Mouse (Mus musculus) neural tube, embryonic 14.5 days (tissue): Measurements from ENCODE around the gene Kmt2e. TPM values are rescaled to one million over a fixed set of nuclear protein-coding genes. Genes with fewer than 3 reads are reported as not detected.

Source experiments
- ATAC-seq: fragments of 200-750 bp; cut with Nextera tagmentation; 2 replicates; pipeline ENCODE4 v1.8.0; 2017; ENCODE audit warnings: low read depth, mild to moderate bottlenecking, moderate TSS enrichment, moderate library complexity
- H3K27ac ChIP-seq: fragments of 300-500 bp; sonication (generic); 2 replicates; pipeline ENCODE4 v1.5.1; 2014; ENCODE audit warnings: low read depth, mild to moderate bottlenecking, control low read depth, low read length, moderate library complexity, mixed read lengths
- H3K27me3 ChIP-seq: fragments of 300-500 bp; sonication (generic); 2 replicates; pipeline ENCODE4 v1.6.1; 2014; ENCODE audit warnings: low read length; ENCODE audit not compliant: control insufficient read depth, insufficient read depth
- H3K36me3 ChIP-seq: fragments of 300-500 bp; sonication (generic); 2 replicates; pipeline ENCODE4 v1.6.1; 2014; ENCODE audit warnings: low read length, mixed read lengths; ENCODE audit not compliant: control insufficient read depth, insufficient read depth
- H3K4me1 ChIP-seq: fragments of 300-500 bp; sonication (generic); 2 replicates; pipeline ENCODE4 v1.6.1; 2014; ENCODE audit warnings: low read length; ENCODE audit not compliant: control insufficient read depth, insufficient read depth
- H3K4me2 ChIP-seq: fragments of 300-500 bp; sonication (generic); 2 replicates; pipeline ENCODE4 v1.6.1; 2014; ENCODE audit warnings: mild to moderate bottlenecking, low read depth, low read length, control low read depth
- H3K4me3 ChIP-seq: fragments of 300-500 bp; sonication (generic); 2 replicates; pipeline ENCODE4 v1.5.1; 2014; ENCODE audit warnings: low read depth, low read length, control low read depth, mixed read lengths
- H3K9ac ChIP-seq: fragments of 300-500 bp; sonication (generic); replicated peaks from 2 replicates; pipeline ENCODE4 v1.6.1; 2014; ENCODE audit warnings: low read depth, mild to moderate bottlenecking, control low read depth, low read length, mixed read lengths
- H3K9me3 ChIP-seq: fragments of 300-500 bp; sonication (generic); 2 replicates; pipeline ENCODE4 v1.6.1; 2016; ENCODE audit warnings: low read length; ENCODE audit not compliant: control insufficient read depth
- WGBS: fragments of 180-500 bp; shearing (Covaris S2); extraction: QIAGEN DNeasy Blood & Tissue Kit; methylation state at CpG from one replicate; pipeline ENCODE4 v1.1.7; 2014; 5-methylcytosine and 5-hydroxymethylcytosine counted together
- polyA plus RNA-seq: library from polyadenylated mRNA; unstranded; fragments of >200 nt; fragmentation: Nextera tagmentation; extraction: Ambion mirVana; gene quantifications from 2 replicates; pipeline ENCODE4 v1.2.1, GENCODE M21; 2014

The Kmt2e gene
- polyA plus RNA-seq, 1 experiment from 2014 or later, result 151 TPM

DNA sequence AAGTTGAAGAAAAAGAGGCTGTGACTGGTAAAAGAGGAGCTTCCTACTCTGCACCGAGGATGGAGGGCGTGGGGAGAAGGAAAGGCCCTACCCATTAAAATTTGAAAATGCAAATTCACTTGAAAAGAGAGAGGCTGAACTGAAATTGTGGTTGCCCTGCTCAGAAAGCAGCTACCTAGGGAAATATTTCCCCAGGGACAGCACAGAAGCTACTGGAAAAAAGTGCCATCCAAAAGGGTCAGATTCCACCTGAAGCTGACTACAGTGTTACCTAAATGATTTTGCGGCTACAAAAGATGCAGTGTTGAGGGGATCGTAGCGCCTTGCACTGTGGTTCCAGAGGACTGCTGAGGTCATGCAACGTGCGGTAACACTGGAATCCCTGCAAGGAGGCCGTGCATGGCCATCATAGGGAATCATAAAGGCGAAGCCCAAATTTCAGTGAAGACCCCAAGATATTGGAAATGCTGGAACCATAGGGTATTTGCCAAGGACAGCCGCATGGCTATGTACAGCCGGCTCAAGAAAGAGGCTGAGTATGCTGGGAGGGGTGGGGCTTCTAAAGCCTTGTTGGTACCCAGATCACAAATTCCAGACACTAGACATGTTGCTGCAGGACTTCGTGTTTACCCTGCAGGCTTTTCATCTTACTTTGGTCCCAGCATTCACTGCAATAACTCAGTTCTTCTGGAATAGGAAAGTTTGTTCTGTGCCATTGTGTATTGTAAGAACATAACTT lies 28.4 kb upstream of the Kmt2e start:
- no peak overlapping the region for H3K4me3 ChIP-seq
- no peak overlapping the region for H3K9ac ChIP-seq
- 96% methylated on average over 12 of the region's 12 CpGs for WGBS
- H3K27ac ChIP-seq, result no peak overlapping the region
- no peak overlapping the region for H3K4me2 ChIP-seq
- peaks cover 14% of the 10 kb centered on the region; the same call in 1 of the 2 replicates for H3K36me3 ChIP-seq
- H3K4me1 ChIP-seq, result 0 out of 2 replicates have a peak, but pooled peaks cover 3% of the 10 kb centered on the region
- H3K27me3 ChIP-seq, result no peaks in the 10 kb centered on the region
- ATAC-seq, result no peak
- H3K9me3 ChIP-seq, result no peaks in the 10 kb centered on the region

GRCm38 (mm10) chr5:23406405-23406745 lies 27.9 kb upstream of the Kmt2e start:
- H3K36me3 ChIP-seq, result peaks cover 12% of the 10 kb centered on the region; the same call in 1 of the 2 replicates
- 81% methylated on average over 4 of the region's 4 CpGs for WGBS
- H3K4me1 ChIP-seq, result 0 out of 2 replicates have a peak, but pooled peaks cover 3% of the 10 kb centered on the region
- H3K9me3 ChIP-seq, result no peaks in the 10 kb centered on the region
- no peak overlapping the region for H3K27ac ChIP-seq
- H3K9ac ChIP-seq, result no peak overlapping the region
- no peak overlapping the region for H3K4me2 ChIP-seq
- H3K4me3 ChIP-seq, result no peak overlapping the region
- no peak for ATAC-seq
- H3K27me3 ChIP-seq, result no peaks in the 10 kb centered on the region

DNA sequence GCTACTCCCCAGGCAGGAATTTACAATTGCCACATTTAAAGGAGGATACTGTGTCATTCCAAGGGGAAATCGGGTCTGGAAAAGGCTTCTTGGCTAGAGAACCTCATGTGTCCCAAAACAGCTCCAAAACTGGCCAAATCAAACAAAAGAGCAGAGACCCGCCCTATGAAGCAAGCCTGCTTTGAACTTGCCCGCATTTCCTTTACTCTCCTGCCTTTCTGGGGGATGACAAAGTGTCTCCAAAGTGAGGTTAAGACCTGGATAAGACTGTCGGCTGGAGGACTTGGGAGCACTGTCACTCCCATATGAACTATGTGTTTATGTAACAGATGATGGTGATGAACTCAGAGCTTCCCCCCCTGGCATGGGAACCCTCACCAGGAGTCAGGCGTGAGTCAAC lies 26.1 kb upstream of the Kmt2e start:
- 49% methylated on average over 5 of the region's 5 CpGs for WGBS
- peaks cover 15% of the 10 kb centered on the region for H3K4me1 ChIP-seq
- no peak for ATAC-seq
- H3K36me3 ChIP-seq, result 0 out of 2 replicates have a peak, but pooled peaks cover 12% of the 10 kb centered on the region
- no peaks in the 10 kb centered on the region for H3K27me3 ChIP-seq
- H3K4me2 ChIP-seq, result no peak overlapping the region
- H3K9me3 ChIP-seq, result no peaks in the 10 kb centered on the region
- H3K27ac ChIP-seq, result no peak overlapping the region
- H3K4me3 ChIP-seq, result no peak overlapping the region
- no peak overlapping the region for H3K9ac ChIP-seq

GRCm38 (mm10) chr5:23410040-23410717 lies 24.1 kb upstream of the Kmt2e start:
- no peak for ATAC-seq
- Histone ChIP-seq H3K9ac (no peak overlapping the region), H3K4me1 (peaks cover 34% of the 10 kb centered on the region), H3K9me3 (no peaks in the 10 kb centered on the region), H3K27me3 (no peaks in the 10 kb centered on the region), H3K36me3 (0 out of 2 replicates have a peak, but pooled peaks cover 12% of the 10 kb centered on the region), H3K27ac (no peak overlapping the region; the same call in 1 of the 2 replicates), H3K4me2 (no peak overlapping the region), H3K4me3 (no peak overlapping the region)
- WGBS, result 79% methylated on average over 9 of the region's 9 CpGs

DNA sequence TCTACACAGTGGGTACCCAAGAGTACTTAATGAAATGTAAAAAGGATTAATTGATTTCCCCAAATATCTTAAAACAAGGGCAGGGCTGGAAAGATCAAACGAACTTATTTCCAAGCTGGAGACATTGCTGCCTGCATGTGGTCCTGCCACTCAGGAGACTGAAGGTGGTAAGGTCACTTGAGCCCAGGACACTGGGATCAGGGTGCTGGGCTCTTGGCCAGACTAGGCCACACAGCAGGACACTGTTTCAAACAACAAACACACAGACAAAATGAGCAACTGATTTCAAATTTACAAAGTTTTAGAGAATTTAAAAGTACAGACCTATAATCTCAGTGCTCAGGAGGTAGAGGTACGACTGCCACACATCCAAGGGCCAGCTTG lies 23.5 kb upstream of the Kmt2e start:
- Histone ChIP-seq H3K4me1 (peaks cover 40% of the 10 kb centered on the region), H3K27me3 (no peaks in the 10 kb centered on the region), H3K9me3 (no peaks in the 10 kb centered on the region), H3K36me3 (0 out of 2 replicates have a peak, but pooled peaks cover 12% of the 10 kb centered on the region), H3K4me3 (no peak overlapping the region), H3K9ac (no peak overlapping the region), H3K27ac (no peak overlapping the region; the same call in 1 of the 2 replicates), H3K4me2 (no peak overlapping the region)
- 87% methylated on average over 2 of the region's 2 CpGs for WGBS
- ATAC-seq, result no peak

DNA sequence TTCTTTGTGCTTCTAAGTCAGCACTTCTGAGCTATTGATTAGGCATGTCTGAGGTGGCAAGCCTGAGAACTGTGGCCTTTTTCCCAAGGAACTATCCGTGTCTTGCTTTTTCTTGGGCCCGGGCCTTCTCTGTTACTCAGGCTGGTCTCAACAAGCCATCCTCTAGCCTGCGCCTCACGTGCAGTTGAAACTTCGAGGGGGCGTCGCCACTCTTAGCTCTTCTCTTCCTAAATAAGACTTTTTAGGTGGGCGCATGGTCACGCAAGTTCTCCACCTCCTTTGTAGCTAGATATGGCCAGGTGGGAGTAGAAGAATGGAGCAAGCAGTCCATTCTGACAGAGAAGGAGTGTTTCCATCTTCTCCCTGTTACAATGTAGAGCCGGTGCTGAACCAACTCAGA lies 22.6 kb upstream of the Kmt2e start:
- no peaks in the 10 kb centered on the region for H3K9me3 ChIP-seq
- H3K36me3 ChIP-seq, result 0 out of 2 replicates have a peak, but pooled peaks cover 12% of the 10 kb centered on the region
- H3K27ac ChIP-seq, result no peak overlapping the region
- no peak overlapping the region for H3K4me2 ChIP-seq
- H3K27me3 ChIP-seq, result no peaks in the 10 kb centered on the region
- no peak for ATAC-seq
- no peak overlapping the region for H3K9ac ChIP-seq
- H3K4me3 ChIP-seq, result no peak overlapping the region
- 90% methylated on average over 10 of the region's 10 CpGs for WGBS
- H3K4me1 ChIP-seq, result peaks cover 46% of the 10 kb centered on the region

DNA sequence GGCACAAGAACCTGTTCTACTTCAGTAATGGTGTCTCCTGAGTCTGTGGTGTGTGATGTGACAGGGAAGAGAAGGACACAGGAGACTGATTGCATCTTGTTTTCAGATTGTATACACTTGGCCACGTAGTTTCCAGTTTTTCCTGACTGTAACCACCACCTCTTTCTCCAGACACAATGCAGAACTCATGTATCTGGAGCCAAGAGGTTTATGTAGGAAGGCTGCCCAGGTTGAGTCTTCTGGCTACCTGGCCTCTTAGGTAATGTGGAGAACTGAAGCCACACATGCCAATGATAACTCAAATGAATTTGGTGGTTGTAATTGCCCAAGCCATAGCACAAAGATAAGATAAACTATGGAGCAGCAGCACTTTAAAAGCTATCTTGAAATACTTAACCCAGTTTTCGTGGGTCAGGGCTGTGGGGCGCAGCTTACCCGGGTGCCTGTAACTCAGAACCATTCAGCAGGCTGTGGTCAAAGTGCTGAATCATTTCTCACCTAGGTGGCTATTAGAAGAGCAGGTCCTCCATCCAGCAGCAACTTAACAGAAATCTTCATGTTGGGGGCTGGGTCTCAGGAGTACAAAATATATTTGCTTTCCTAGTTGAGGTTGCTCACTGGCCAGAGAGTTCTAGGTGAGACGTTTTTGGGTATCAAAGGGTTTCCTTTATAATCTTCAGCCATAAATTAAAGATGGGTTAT lies 21.8 kb upstream of the Kmt2e start:
- no peak overlapping the region for H3K9ac ChIP-seq
- peak overlapping the region; percentile 73; the same call in 1 of the 2 replicates for H3K27ac ChIP-seq
- no peak overlapping the region for H3K4me2 ChIP-seq
- 0 out of 2 replicates have a peak, but pooled peaks cover 12% of the 10 kb centered on the region for H3K36me3 ChIP-seq
- peaks cover 54% of the 10 kb centered on the region for H3K4me1 ChIP-seq
- 83% methylated on average over 5 of the region's 5 CpGs for WGBS
- no peak overlapping the region for H3K4me3 ChIP-seq
- ATAC-seq, result no peak
- H3K9me3 ChIP-seq, result no peaks in the 10 kb centered on the region
- H3K27me3 ChIP-seq, result no peaks in the 10 kb centered on the region

DNA sequence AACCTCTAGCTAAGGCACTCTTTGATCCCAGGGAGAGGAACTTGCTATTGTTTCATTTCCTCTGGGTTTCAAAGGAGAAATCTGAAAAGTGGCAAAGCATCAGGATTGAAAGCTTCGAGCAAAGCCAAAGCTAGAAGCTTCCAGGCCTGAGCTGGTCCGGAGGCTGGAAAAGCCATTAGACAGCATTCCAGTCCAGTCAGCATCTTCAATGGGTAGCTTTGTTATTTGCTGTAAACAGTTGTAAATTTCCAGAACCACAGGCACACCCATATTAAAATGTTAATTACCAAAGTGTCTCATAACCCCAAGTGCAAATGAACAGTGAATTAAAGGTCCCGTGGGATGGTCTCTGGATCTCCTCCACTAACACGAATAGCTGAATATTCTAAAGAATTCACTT lies 21.2 kb upstream of the Kmt2e start:
- Histone ChIP-seq H3K4me1 (peaks cover 59% of the 10 kb centered on the region), H3K27me3 (no peaks in the 10 kb centered on the region), H3K9ac (no peak overlapping the region), H3K36me3 (0 out of 2 replicates have a peak, but pooled peaks cover 12% of the 10 kb centered on the region), H3K4me2 (no peak overlapping the region), H3K4me3 (no peak overlapping the region), H3K9me3 (no peaks in the 10 kb centered on the region), H3K27ac (peak overlapping the region; percentile 73)
- ATAC-seq, result no peak
- WGBS, result 16% methylated on average over 4 of the region's 4 CpGs
